Mouse (Mus musculus): Measurements from ENCODE around the gene Asrgl1.

DNA sequence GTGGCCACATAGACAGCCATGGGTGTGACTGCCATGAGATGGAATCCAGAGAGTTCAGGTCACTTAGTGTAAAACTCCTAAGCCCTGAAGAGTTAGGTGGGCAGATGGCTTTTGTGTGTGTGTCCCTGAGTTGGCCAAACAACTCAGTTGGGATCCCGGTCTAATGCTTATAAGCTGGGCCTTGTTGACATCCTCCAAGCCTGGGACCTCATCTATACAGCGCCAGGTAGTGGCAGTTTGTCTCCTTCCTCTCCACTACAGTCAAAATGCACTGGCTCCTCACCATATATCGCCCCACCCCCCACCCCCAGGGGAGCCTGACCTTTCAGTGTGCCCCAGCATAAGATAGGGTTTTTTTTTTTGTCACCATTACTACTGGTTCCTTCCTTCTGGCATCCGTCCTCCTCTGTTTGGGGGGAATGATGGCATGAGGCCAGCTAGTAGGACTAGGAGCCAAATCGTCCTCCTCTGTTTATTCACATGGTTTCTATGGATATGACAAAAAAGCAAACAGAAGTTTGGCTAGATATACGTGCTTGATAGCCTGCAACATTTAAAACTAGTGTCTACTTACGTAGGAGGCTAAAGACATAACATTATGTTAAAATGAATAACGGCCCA, 65.6 kb downstream of the Asrgl1 start:
- no peak for TF ChIP-seq CTCF (IDR thresholded peaks at IDR 0.05; ENCODE audit: low read depth, low read length)
- TF ChIP-seq TAL1 (conservative IDR thresholded peaks at IDR 0.05; ENCODE audit: low read depth, low read length), result no peak
- TF ChIP-seq GATA1 (IDR thresholded peaks at IDR 0.05; ENCODE audit: borderline replicate concordance, low read length), result no peak
- no peak for TF ChIP-seq GATA2 (IDR thresholded peaks at IDR 0.05; ENCODE audit: borderline replicate concordance, low read depth, low read length)
- no peak for TF ChIP-seq POLR2AphosphoS5 (IDR thresholded peaks at IDR 0.05; ENCODE audit: insufficient replicate concordance, low read depth, low read length)
